Mouse (Mus musculus) layer of hippocampus, adult 9-11 months (tissue): ENCODE results near the gene Insm1.
A peak's percentile ranks its signal among the peaks of the same experiment; 100 is the strongest.

Experiments used
- DNase-seq: peaks from one replicate; pipeline ENCODE4 v3.0.0; 2022

Gene Insm1

DNA sequence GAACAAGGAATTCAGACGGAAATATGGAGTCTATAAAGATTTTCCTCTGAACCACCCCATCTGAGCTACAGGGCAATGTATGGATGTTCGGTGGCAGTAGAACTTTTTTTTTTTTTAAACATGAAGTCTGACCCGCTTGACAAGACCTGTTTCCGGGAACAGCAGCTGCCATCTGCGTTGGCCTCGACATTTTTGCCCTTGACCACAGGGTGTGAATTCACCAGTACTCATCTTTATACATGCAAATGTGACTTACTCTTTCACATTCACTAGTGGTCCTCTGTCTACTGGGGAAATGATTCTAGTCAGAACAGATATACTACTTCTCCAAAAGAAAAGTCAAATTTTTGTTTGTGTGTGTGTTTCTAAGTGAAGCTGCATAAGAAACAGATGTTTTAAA lies 4.1 kb downstream of the Insm1 start:
- DNase-seq = no peak

DNA sequence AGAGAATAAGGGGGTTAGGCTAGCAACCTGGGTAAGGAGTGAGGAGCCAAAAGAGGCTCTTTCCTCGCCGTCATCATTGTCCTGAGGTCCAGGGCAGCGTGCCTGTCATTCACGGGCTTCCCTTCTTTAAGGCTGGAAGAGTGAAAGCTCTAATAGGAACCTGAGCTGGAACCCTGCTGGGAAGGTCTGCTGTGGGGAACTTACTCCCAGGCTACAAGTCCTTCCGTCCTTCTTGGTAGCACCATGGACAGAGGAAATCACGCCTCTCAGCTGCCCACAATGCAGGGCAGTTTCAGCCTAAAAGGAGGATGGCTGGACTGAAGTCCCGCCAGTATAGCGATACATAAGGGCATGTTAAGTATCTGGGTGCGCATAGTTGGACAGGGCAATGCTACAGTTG lies 4.8 kb downstream of the Insm1 start:
- no peak for DNase-seq

GRCm38 (mm10) chr2:146227646-146228045 lies 5.9 kb downstream of the Insm1 start:
- no peak for DNase-seq

DNA sequence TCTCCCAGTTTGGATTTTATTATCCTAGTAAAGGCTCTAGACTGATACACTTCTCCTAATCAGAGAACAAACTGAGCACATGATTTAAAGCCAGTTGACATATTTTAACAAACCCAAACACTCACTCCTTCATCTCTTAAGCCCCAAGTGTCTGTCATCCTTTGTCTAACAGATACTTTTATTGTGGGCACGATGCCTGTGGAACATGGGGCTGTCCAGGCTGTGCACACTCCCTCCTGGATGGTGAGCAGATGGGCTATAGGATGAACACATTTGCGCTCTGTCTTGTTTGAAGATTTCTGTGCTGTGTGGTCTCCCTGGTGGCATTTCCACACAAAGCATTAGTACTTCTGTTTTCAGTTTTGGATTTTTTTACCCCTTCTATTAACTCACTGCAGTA lies 6.7 kb downstream of the Insm1 start:
- no peak for DNase-seq

DNA sequence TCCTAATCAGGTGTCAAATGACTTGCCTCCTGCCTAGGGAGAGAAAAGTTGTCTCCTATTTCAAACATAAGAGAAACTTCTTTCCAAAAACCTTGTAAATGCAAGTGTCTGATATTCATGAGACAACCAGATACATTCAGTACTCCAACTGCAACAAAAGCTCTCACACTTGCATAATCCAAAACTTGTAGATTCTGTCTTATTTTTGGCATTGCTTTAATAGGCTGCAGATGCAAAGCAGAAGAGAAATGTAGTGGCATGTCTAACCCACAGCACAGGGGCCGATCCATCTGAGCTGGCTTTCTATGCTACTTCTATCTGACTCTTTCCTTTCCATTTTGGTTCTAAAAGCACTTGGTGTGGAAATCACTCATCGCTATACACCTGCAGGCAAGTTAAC lies 9.8 kb downstream of the Insm1 start:
- DNase-seq = no peak

DNA sequence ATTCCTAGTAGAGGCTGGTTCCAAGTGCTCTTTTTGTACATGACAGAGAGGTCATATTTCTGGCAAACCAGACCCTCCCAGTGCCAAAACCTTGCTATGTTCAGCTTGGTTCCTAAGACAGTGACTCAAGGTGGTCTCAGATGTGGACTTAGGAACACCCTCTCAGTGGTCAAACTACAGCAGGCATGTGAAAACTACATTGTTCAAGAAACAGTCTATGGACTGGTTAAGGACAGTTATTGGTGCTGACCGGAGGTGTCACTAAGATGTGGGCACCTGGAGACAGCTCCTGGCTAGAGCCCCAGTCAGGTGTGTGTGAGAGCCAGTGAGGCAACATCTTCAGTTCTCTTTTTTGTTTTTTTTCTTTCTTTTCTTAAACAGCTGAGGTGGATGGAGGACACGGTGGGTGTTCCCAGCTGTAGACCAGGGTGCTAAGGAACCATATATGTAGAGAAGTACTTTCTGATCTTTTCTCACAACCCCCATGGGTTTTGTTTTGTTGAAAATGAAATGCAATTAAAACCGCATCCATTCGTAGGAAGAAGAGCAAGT lies 17.6 kb downstream of the Insm1 start:
- DNase-seq = no peak

DNA sequence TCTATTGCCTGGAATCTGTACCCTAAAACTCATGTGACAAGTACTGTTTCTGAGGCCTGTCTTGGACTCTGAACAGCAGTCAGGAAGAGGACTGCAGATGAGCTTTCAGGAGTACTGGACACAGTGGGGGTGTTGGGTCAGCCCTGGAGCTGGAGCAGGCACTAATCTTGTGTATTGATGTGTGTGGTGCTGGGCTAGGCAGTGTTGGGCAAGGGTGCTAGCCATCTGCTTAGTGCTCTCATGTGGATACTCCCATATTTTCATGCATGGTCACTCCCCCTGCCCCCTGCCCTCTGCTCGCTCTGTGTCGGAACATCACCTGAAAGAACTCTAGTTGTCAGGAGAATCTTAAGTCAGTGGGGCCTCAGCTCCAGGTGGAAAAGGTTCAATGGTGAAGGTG lies 22.3 kb downstream of the Insm1 start:
- no peak for DNase-seq

GRCm38 (mm10) chr2:146245401-146245800 lies 23.7 kb downstream of the Insm1 start:
- no peak for DNase-seq

DNA sequence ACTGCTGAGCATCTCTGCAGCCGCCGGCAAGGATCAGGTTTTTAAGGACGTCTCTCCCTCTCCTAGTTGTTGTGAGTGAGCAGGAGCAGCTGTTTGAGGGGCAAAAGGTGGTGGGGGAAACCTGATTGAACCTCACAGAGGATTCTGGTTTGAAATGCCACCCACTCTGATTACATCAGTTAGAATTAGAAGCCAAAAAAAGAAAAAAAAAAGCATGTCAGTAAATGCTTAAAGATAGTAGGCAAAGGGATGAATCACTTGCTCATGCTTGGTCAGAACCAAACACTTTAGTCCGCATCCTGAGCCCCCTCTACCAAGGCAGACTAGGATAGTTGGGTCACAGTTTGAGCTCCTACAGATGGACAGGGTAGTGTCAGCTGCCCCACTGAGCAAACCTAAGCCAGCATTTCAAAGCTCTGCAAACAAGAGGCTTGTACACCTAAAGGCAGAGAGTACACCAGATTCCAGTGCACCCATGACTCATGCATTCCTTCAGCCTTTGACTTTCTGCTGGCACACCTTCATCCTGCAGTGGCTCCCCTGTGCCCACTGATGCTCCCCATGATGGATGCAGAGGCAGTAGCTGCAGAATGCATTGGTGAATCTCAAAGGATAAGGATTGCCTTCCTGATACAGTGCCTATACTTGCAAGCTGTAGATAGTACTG lies 24.8 kb downstream of the Insm1 start:
- no peak for DNase-seq

- DNase-seq = no peak
These were observed 25.9 kb downstream of the Insm1 start for GRCm38 (mm10) chr2:146247576-146247975.

- no peak for DNase-seq
These were observed 27.3 kb downstream of the Insm1 start for GRCm38 (mm10) chr2:146249033-146249432.

DNA sequence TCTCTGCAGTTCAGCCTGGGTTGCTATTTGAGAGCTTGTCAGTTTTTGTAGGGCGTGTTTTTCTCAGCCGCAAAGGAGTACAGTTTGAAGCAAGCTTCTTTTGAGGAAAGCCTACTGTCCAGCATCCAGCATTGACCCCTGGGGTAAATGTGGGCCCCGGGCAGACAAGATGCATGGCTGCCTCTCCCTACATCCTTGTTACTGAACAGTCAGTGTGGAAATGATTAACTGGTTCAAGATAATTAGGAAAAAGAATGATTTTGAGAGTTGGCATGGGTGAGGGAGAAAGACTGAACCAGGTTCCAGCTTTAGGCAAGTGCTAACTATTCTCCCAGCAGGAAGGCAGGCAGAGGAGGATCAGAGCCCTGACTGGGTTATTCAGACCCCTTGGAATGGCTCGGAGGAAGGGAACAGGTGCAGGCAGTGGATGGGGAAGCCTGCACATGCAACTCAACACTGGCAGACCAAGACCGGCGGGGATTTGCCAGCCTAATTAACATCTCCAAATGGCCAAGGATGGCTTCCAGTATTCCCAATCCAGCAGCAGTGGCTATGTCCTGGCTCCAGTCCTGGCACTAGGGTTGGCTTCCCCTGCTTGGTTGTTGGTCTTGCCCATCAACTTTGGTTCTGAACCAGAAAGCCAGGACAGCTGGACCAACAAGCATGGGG lies 28.6 kb downstream of the Insm1 start:
- DNase-seq = no peak

GRCm38 (mm10) chr2:146254387-146254786 lies 32.7 kb downstream of the Insm1 start:
- DNase-seq = no peak

GRCm38 (mm10) chr2:146255636-146256035 lies 33.9 kb downstream of the Insm1 start:
- no peak for DNase-seq

GRCm38 (mm10) chr2:146256321-146256875 lies 34.7 kb downstream of the Insm1 start:
- peak; percentile 27 for DNase-seq

DNA sequence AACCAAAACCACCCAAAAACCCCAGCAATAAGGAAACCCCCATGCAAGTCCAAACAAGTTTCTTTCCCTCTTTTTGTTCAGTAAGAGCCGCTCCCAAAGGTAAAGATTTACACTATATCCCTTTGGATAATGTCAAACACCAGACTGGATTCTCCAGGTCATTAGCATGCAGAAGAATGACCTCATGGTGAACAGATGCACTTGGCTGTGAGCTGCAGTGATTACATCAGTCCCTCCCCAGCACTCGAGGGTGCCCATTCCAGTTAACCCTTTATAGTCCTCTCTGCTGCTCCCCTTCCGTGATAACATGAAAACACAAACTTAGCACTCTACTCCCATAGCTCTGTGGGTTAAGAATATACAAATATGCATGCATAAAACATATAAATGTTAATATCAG lies 35.3 kb downstream of the Insm1 start:
- DNase-seq = peak; percentile 42

GRCm38 (mm10) chr2:146257609-146258008 lies 35.9 kb downstream of the Insm1 start:
- no peak for DNase-seq

GRCm38 (mm10) chr2:146258736-146259469 lies 37.2 kb downstream of the Insm1 start:
- peak; percentile 62 for DNase-seq

- DNase-seq = no peak
These were observed 38.3 kb downstream of the Insm1 start for GRCm38 (mm10) chr2:146259787-146260560.

GRCm38 (mm10) chr2:146261146-146261545 lies 39.4 kb downstream of the Insm1 start:
- DNase-seq = no peak

GRCm38 (mm10) chr2:146262215-146262614 lies 40.5 kb downstream of the Insm1 start:
- no peak for DNase-seq

DNA sequence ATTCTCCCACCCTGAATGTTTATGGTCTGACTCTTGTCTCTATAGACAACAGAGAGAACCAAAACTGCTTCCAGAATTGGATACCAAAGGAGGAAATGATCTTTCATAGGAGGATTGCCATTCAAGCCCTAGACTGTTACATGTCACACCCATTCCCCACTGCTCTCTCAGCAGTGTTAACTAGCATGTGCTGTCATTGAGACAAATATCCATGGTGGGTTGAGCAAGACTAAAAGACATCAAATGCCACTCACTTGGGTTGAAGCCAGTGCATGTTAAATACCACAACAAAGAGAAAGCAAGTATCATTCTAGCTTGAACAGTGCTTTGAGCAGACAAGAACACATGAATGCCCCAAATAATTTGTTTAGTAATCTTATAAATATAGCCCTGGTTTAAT lies 41.2 kb downstream of the Insm1 start:
- no peak for DNase-seq

DNA sequence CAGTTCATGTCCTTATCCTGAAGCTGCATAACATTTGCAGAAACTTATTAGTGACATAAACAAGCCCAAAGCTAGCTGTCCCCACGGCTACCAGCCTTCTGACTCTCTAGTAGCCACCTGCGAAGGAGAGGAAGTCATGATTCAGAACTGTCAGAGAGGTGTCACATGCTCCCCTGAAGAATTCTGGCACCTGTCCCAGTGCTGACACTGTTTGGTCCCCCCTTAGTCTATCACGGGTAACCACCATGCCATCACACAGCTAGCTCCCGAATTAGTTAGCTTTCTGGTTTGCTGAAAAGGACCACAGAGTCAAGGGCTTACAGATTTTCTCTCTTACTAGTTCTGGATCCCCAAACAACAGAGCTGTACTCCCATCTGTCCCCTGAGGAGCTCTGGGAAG lies 43.3 kb downstream of the Insm1 start:
- no peak for DNase-seq
